Mouse (Mus musculus) MEL (cell line): Measurements from ENCODE around the gene 1700020D05Rik.

Experiments
- CTCF ChIP-seq, 3 experiments: IDR thresholded peaks in 2 of 3; conservative IDR thresholded peaks in 1 of 3; 2 replicates each; pipeline ENCODE4 v1.5.1; 2011 to 2012; ENCODE audit warnings: low read length in 3 of 3, low read depth in 2 of 3, mild to moderate bottlenecking in 2 of 3, improper control_type of control experiment in 1 of 3, inconsistent platforms in 1 of 3, mixed read lengths in 1 of 3, moderate library complexity in 1 of 3; ENCODE audit not compliant: control insufficient read depth in 1 of 3, insufficient read depth in 1 of 3, poor library complexity in 1 of 3, severe bottlenecking in 1 of 3
- ELF1 ChIP-seq: IDR thresholded peaks from 2 replicates; pipeline ENCODE4 v1.6.1; 2014; ENCODE audit warnings: low read depth, mild to moderate bottlenecking, inconsistent platforms, low read length, improper control_type of control experiment, moderate library complexity
- EP300 ChIP-seq, 2 experiments: IDR thresholded peaks; 2 replicates each; pipeline ENCODE4 v1.6.1; 2011; ENCODE audit warnings: improper control_type of control experiment in 2 of 2, low read length in 2 of 2, low read depth in 1 of 2, mild to moderate bottlenecking in 1 of 2
- HCFC1 ChIP-seq: IDR thresholded peaks from 2 replicates; pipeline ENCODE4 v1.6.1; 2012; ENCODE audit warnings: low read depth, mild to moderate bottlenecking, inconsistent platforms, low read length, improper control_type of control experiment, moderate library complexity
- JUND ChIP-seq: IDR thresholded peaks from 2 replicates; pipeline ENCODE4 v1.6.1; 2011; ENCODE audit warnings: low read depth, mild to moderate bottlenecking, improper control_type of control experiment, low read length
- MEF2A ChIP-seq: IDR thresholded peaks from 2 replicates; pipeline ENCODE4 v1.6.1; 2014; ENCODE audit warnings: low read depth, mild to moderate bottlenecking, inconsistent platforms, low read length, improper control_type of control experiment; ENCODE audit not compliant: poor library complexity, insufficient replicate concordance, severe bottlenecking; ENCODE audit errors: extremely low read depth
- NELFE ChIP-seq: IDR thresholded peaks from 2 replicates; pipeline ENCODE4 v1.6.1; 2011; ENCODE audit warnings: low read depth, low read length, improper control_type of control experiment
- POLR2AphosphoS2 ChIP-seq: IDR thresholded peaks from 2 replicates; pipeline ENCODE4 v1.6.1; 2011; ENCODE audit warnings: low read length, improper control_type of control experiment
- TBP ChIP-seq: IDR thresholded peaks from 2 replicates; pipeline ENCODE4 v1.8.0; 2011; ENCODE audit warnings: low read depth, low read length, improper control_type of control experiment
- USF1 ChIP-seq: IDR thresholded peaks from 2 replicates; pipeline ENCODE4 v1.6.1; 2014; ENCODE audit warnings: low read depth, mild to moderate bottlenecking, inconsistent platforms, low read length, improper control_type of control experiment, moderate library complexity
- USF2 ChIP-seq, 2 experiments: IDR thresholded peaks; 2 replicates each; pipeline ENCODE4 v1.6.1; 2011 to 2012; ENCODE audit warnings: improper control_type of control experiment in 2 of 2, low read length in 2 of 2, borderline replicate concordance in 1 of 2, inconsistent platforms in 1 of 2, low read depth in 1 of 2, mild to moderate bottlenecking in 1 of 2; ENCODE audit not compliant: insufficient read depth in 1 of 2
- ZNF384 ChIP-seq: IDR thresholded peaks from 2 replicates; pipeline ENCODE4 v1.6.1; 2012; ENCODE audit warnings: low read depth, mild to moderate bottlenecking, inconsistent platforms, low read length, improper control_type of control experiment

DNA sequence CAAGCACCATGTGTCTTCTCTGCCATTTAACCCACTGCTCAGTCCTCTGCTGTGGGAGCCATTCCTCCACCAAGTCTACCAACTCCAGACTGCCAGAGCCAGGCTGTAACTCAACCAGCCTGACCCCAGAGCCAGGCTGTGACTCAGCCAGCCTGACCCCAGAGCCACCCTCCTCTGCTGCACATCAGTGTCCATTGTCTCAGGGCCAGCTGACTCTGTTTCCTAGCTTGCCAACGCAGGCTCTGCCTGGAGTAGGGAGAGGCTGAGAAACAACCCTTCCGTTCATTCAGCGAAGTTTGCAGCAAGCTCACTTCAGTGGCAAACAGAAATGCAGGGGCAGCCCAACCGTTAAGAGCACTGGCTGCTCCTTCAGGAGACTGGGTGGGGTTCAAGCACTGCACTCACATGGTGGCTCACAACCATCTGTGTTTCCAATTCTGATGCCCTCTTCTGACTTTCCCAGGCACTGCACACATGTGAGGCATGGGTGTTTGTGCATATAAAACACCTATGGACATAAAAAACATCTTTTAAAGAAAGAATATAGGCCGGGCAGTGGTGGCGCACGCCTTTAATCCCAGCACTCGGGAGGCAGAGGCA lies 13.4 kb upstream of the 1700020D05Rik start:
- TF ChIP-seq MEF2A (no peak), JUND (no peak), USF1 (no peak), POLR2AphosphoS2 (no peak), EP300 (IDR thresholded peaks at IDR 0.05; ENCODE audit: low read depth in 1 of 2, low read length in 2 of 2) (no peak), USF2 (IDR thresholded peaks at IDR 0.05; ENCODE audit: borderline replicate concordance in 1 of 2, insufficient read depth in 1 of 2, low read depth in 1 of 2, low read length in 2 of 2) (no peak), TBP (no peak), CTCF (IDR thresholded peaks at IDR 0.05 in 2 of 3, conservative IDR thresholded peaks at IDR 0.05 in 1 of 3; ENCODE audit: control insufficient read depth in 1 of 3, insufficient read depth in 1 of 3, low read depth in 2 of 3, low read length in 3 of 3, poor library complexity in 1 of 3, severe bottlenecking in 1 of 3) (peak in 1 of 3 experiments; percentile 13; a peak in 1 of 6 replicates), NELFE (no peak), HCFC1 (no peak), ELF1 (no peak), ZNF384 (no peak)
